Mouse (Mus musculus) v-Abl transformed pro-B cells (cell line): ENCODE results near the gene Sh3d19.

Experiments used
- in situ Hi-C, 2 experiments: fragments of 400-800 bp; cut with MboI; formaldehyde crosslinking; loops; one replicate each; pipeline ENCODE4 v1.15.1; 2025; ENCODE audit not compliant: unreplicated experiment in 2 of 2

Gene Sh3d19

GRCm38 (mm10) chr3:86076511-86077283, 105.8 kb downstream of the Sh3d19 start:
- in situ Hi-C loops = no loop called here

- in situ Hi-C loops = no loop called here
Measured at GRCm38 (mm10) chr3:86083051-86083450, 112.1 kb downstream of the Sh3d19 start.

GRCm38 (mm10) chr3:86085001-86085400, 114.1 kb downstream of the Sh3d19 start:
- in situ Hi-C loops = no loop called here

GRCm38 (mm10) chr3:86087872-86088271, 117.0 kb downstream of the Sh3d19 start:
- in situ Hi-C loops = no loop called here

- in situ Hi-C loops = no loop called here
Measured at GRCm38 (mm10) chr3:86093213-86093845, 122.4 kb downstream of the Sh3d19 start.

GRCm38 (mm10) chr3:86093907-86094306, 123.0 kb downstream of the Sh3d19 start:
- in situ Hi-C loops = no loop called here

- in situ Hi-C loops = loop anchor here (25.0 kb wide), 3 partner anchors 1165 to 1515 kb away; partner anchors contain the start of genes Arfip1 (in 1 of the 2) and Tigd4 (in 1 of the 2)
Measured at GRCm38 (mm10) chr3:86101956-86102355, 131.0 kb downstream of the Sh3d19 start.

GRCm38 (mm10) chr3:86103449-86104291, 132.8 kb downstream of the Sh3d19 start:
- in situ Hi-C loops = loop anchor here (25.0 kb wide), 3 partner anchors 1166 to 1516 kb away; partner anchors contain the start of genes Arfip1 (in 1 of the 2) and Tigd4 (in 1 of the 2)

GRCm38 (mm10) chr3:86104433-86104832, 133.5 kb downstream of the Sh3d19 start:
- in situ Hi-C loops = loop anchor here (25.0 kb wide), 3 partner anchors 1167 to 1517 kb away; partner anchors contain the start of genes Arfip1 (in 1 of the 2) and Tigd4 (in 1 of the 2)

- in situ Hi-C loops = loop anchor here (25.0 kb wide), 3 partner anchors 1168 to 1518 kb away; partner anchors contain the start of genes Arfip1 (in 1 of the 2) and Tigd4 (in 1 of the 2)
Measured at GRCm38 (mm10) chr3:86104909-86105308, 134.0 kb downstream of the Sh3d19 start.

- in situ Hi-C loops = loop anchor here (25.0 kb wide), 3 partner anchors 1169 to 1519 kb away; partner anchors contain the start of genes Arfip1 (in 1 of the 2) and Tigd4 (in 1 of the 2)
Measured at GRCm38 (mm10) chr3:86106086-86106632, 135.2 kb downstream of the Sh3d19 start.

- in situ Hi-C loops = loop anchor here (25.0 kb wide), 3 partner anchors 1171 to 1521 kb away; partner anchors contain the start of genes Arfip1 (in 1 of the 2) and Tigd4 (in 1 of the 2)
Measured at GRCm38 (mm10) chr3:86107637-86108539, 137.0 kb downstream of the Sh3d19 start.

- in situ Hi-C loops = loop anchor here (25.0 kb wide), 3 partner anchors 1171 to 1521 kb away; partner anchors contain the start of genes Arfip1 (in 1 of the 2) and Tigd4 (in 1 of the 2)
Measured at GRCm38 (mm10) chr3:86108576-86108975, 137.7 kb downstream of the Sh3d19 start.

- in situ Hi-C loops = loop anchor here (25.0 kb wide), 3 partner anchors 1172 to 1522 kb away; partner anchors contain the start of genes Arfip1 (in 1 of the 2) and Tigd4 (in 1 of the 2)
Measured at GRCm38 (mm10) chr3:86109099-86109498, 138.2 kb downstream of the Sh3d19 start.

GRCm38 (mm10) chr3:86110077-86110476, 139.2 kb downstream of the Sh3d19 start:
- in situ Hi-C loops = loop anchor here (5.0 to 25.0 kb wide), 7 partner anchors 403 to 1765 kb away; partner anchors contain the start of genes Gatb (in 2 of the 2), Arfip1 (in 1 of the 2) and Tigd4 (in 1 of the 2)

GRCm38 (mm10) chr3:86112766-86113165, 141.9 kb downstream of the Sh3d19 start:
- in situ Hi-C loops = loop anchor here (5.0 to 25.0 kb wide), 7 partner anchors 405 to 1768 kb away; partner anchors contain the start of genes Gatb (in 2 of the 2), Arfip1 (in 1 of the 2) and Tigd4 (in 1 of the 2)

- in situ Hi-C loops = loop anchor here (5.0 to 25.0 kb wide), 7 partner anchors 407 to 1770 kb away; partner anchors contain the start of genes Gatb (in 2 of the 2), Arfip1 (in 1 of the 2) and Tigd4 (in 1 of the 2)
Measured at GRCm38 (mm10) chr3:86114659-86115338, 143.9 kb downstream of the Sh3d19 start.
